Mouse (Mus musculus) sigmoid colon, adult 10 weeks (tissue): ENCODE results near the gene Alyref2. TPM values are rescaled to one million over a fixed set of nuclear protein-coding genes. Genes with fewer than 3 reads are reported as not detected.

Experiments
- polyA plus RNA-seq: library from polyadenylated mRNA; stranded (reverse); fragments of 350-450 nt; fragmentation: Illumina TruSeq; extraction: RNeasy Lipid Tissue Mini Kit (QIAGEN cat#74804); gene quantifications from one replicate; pipeline ENCODE4 v1.2.3, GENCODE M21; 2014; ENCODE audit warnings: low read depth, low replicate concordance

Gene Alyref2
- polyA plus RNA-seq = 2.5 TPM

DNA sequence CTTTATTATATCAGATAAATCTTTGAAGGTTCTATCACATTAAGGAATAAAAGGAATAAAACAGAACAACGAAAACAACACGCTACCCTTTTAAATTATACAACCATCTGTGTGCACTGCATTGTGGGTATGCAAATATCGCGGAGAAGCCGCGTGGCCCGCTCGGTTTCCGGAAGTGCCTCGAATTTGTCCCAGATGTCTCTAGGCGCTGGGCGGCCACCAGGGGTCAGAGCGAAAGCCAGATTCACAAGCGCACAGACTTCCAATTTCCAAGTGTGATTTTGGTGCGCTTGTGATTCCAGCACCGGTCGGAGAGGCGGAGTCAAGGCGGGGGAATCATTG is at the start of gene Alyref2:
Alyref2 (plus strand) TSS at position 229 of the 342 bp plus-strand sequence.

DNA sequence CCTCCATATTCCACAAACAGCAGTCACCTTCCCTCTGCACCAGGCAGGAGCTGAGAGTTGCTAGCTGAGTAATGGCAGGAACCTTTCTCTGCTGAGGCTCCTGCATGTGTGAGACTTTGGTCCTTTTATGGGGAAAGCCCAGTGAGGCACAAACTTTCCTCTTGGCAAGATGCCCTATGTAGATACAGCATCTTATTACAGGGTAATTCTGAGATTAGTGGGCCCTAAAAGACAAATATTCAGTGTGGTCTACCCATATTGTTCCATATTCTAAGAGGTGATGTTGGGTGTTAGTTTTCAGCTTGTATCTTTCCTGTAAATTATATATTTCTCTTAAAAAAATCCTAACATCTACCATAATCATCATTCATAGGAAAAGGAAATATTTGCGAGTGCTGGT is 31.9 kb downstream of the Alyref2 start, which contains the start of gene Itln1:
Itln1 (minus strand) TSS at position 101 of the 400 bp plus-strand sequence.

Other genes starting within 250 kb of the Alyref2 start
- 10.8 TPM for gene B4galt3, start 233.2 kb upstream of the Alyref2 start, polyA plus RNA-seq
- 10.9 TPM for gene Ppox, start 222.3 kb upstream of the Alyref2 start, polyA plus RNA-seq
- 15.5 TPM for gene Usp21, start 215.5 kb upstream of the Alyref2 start, polyA plus RNA-seq
- 84.2 TPM for gene Ufc1, start 208.5 kb upstream of the Alyref2 start, polyA plus RNA-seq
- 22.4 TPM for gene Dedd, start 174.3 kb upstream of the Alyref2 start, polyA plus RNA-seq
- 20.6 TPM for gene Nit1, start 157.8 kb upstream of the Alyref2 start, polyA plus RNA-seq
- gene Pfdn2, start 157.8 kb upstream of the Alyref2 start, polyA plus RNA-seq = 17.3 TPM
- not detected for gene Klhdc9, start 142.7 kb upstream of the Alyref2 start, polyA plus RNA-seq
- gene Nectin4, start 133.4 kb upstream of the Alyref2 start, polyA plus RNA-seq = 0.60 TPM
- 10.1 TPM for gene Arhgap30, start 114.5 kb upstream of the Alyref2 start, polyA plus RNA-seq
- gene Usf1, start 92.2 kb upstream of the Alyref2 start, polyA plus RNA-seq = 1.4 TPM
- gene Tstd1, start 84.6 kb upstream of the Alyref2 start, polyA plus RNA-seq = 34.1 TPM
- 91.4 TPM for gene F11r, start 65.9 kb upstream of the Alyref2 start, polyA plus RNA-seq
- 0.41 TPM for gene Itln1, start 31.8 kb downstream of the Alyref2 start, polyA plus RNA-seq
- gene Cd244a, start 55.7 kb downstream of the Alyref2 start, polyA plus RNA-seq = 4.2 TPM
- 3.9 TPM for gene Ly9, start 103.9 kb downstream of the Alyref2 start, polyA plus RNA-seq
- 5.3 TPM for gene Slamf7, start 149.6 kb downstream of the Alyref2 start, polyA plus RNA-seq
- gene Cd48, start 178.5 kb downstream of the Alyref2 start, polyA plus RNA-seq = 22.7 TPM